Mouse (Mus musculus): ENCODE measurements at regions not wholly inside any gene's neighbourhood (a gene's known extent, or its start where the extent isn't known, plus 50 kb on each side); places are given as distances from the start of the nearest gene placed in this dataset.

DNA sequence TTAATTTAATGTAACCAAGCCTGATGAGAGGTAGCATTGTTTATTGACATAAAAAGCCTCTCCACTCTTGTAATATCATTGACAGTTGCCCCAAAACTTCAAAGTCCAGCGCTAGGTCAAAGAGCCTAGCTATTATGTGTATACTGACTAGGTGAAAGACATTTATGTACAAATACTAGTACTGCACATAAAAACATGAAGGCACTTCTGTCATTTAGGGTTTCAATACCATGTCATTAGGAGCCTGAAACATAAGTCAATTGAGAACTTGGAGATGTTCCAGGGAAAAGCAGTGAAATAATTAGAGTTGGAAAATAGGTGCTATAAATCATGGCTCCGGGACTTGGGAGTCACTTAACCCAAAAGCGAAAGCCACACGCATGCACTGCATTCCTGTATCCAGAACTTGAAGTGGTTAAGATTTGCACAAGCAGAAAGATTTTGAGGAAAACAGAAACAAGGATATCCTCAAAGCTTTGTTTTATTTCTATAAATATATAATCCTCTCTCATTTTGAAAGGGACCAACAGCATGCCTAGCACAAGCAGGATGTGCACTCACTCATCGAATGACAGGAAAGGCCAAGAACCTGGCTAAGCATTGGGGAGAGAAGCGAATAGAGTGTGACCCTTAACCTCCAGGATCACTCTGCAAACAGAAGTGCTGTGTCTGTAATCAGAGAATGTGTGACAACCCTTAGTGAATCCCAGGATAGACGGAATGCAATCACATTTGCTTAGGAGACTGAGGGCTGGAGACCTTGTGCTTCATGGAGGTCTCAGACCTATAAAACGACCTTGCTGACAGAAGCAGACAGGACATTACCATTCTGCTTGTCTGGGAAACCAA is 176.3 kb upstream of the Crim1 start:
- WGBS: 51% methylated on average over 8 of the region's 8 CpGs
- H3K36me3 ChIP-seq: no peaks in the 10 kb centered on the region

DNA sequence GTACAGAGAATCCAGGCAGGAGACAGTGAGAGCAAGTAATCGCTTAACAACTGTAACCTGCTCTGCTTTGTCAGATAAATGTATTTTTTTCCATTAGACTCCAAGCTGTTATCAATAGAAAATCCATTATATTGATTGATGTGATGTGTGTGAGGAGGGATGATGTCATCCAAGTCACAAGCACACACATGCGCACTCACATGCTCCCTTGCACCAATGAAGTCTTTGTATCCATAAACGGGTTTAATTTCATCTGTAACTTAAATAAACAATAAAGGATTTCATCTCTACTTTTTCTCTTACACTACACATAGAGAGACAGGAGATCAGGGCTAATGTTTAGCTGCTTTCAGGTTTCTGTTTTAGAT is 175.7 kb upstream of the Crim1 start:
- Histone ChIP-seq H3K9me3 (replicated peaks) (no peaks in the 10 kb centered on the region), H3K4me3 (replicated peaks) (no peak overlapping the region), H3K27ac (replicated peaks) (no peak overlapping the region), H3K4me2 (replicated peaks) (no peak overlapping the region), H3K4me1 (no peaks in the 10 kb centered on the region; the same call in 1 of the 2 replicates), H3K27me3 (no peaks in the 10 kb centered on the region), H3K9ac (no peak overlapping the region), H3K36me3 (no peaks in the 10 kb centered on the region)
- ATAC-seq (ENCODE audit: insufficient number of reproducible peaks, low FRiP score, low TSS enrichment, low read depth): no peak
- 49% methylated on average over 3 of the region's 3 CpGs for WGBS

More for the DNA sequence above, 176.3 kb upstream of the Crim1 start:
- H3K4me2 ChIP-seq (replicated peaks): no peak overlapping the region
- no peak overlapping the region for H3K27ac ChIP-seq (replicated peaks)
- no peak for ATAC-seq (ENCODE audit: insufficient number of reproducible peaks, low FRiP score, low TSS enrichment, low read depth)
- H3K4me3 ChIP-seq (replicated peaks): no peak overlapping the region
- H3K9ac ChIP-seq: no peak overlapping the region
- no peaks in the 10 kb centered on the region for H3K9me3 ChIP-seq (replicated peaks)
- H3K4me1 ChIP-seq: no peaks in the 10 kb centered on the region; the same call in 1 of the 2 replicates
- H3K27me3 ChIP-seq: no peaks in the 10 kb centered on the region

DNA sequence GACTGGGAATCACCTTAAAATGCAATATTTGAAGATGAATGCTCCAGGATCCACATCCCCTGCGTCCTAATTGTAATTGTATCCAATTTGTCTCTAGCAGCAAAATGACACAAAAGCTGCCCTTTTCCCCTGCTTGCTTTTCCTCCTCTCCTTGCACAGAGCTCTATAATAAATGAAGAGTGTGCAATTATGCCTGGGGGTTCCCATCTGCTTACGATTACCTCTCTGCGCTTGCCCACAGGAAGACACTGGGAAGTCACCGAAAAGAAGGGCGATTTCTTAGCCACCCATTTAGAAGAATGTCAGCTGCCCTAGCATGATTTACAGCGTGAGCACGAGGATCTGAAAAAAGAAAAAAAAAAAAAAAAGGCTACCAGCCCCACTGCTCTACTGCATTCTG is 174.8 kb upstream of the Crim1 start:
- ATAC-seq (ENCODE audit: insufficient number of reproducible peaks, low FRiP score, low TSS enrichment, low read depth): no peak
- Histone ChIP-seq H3K9ac (no peak overlapping the region), H3K4me3 (replicated peaks) (no peak overlapping the region), H3K9me3 (replicated peaks) (no peaks in the 10 kb centered on the region), H3K36me3 (no peaks in the 10 kb centered on the region), H3K4me2 (replicated peaks) (0 out of 2 replicates have a peak overlapping the region, but pooled peaks have one; percentile 15), H3K27ac (replicated peaks) (no peak overlapping the region), H3K27me3 (no peaks in the 10 kb centered on the region), H3K4me1 (no peaks in the 10 kb centered on the region; the same call in 1 of the 2 replicates)
- WGBS: 15% methylated on average over 7 of the region's 7 CpGs

DNA sequence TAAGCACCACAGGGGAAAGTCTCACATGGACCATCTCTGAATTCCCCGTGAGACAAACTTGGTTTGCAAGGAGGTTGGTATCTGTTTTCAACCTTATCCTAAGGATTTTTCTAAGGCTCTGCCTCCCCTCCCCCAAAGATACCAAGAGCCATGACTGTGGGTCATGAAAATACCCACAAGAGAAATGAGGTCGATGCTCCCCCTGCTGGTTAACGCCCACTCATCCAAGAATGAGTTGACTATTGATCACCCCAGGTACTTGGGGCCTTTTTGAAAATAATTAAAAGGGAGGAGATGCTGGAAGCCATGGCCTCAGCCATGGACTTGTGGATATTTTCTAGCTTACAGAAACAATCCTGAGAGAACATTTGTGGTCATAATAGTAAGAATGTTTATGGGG is 164.4 kb upstream of the Crim1 start:
- H3K4me3 ChIP-seq (replicated peaks): no peak overlapping the region
- ATAC-seq (ENCODE audit: insufficient number of reproducible peaks, low FRiP score, low TSS enrichment, low read depth): no peak
- no peak overlapping the region for H3K9ac ChIP-seq
- no peak overlapping the region for H3K27ac ChIP-seq (replicated peaks)
- H3K9me3 ChIP-seq (replicated peaks): no peaks in the 10 kb centered on the region
- no peak overlapping the region for H3K4me2 ChIP-seq (replicated peaks)
- H3K36me3 ChIP-seq: no peaks in the 10 kb centered on the region
- 70% methylated on average over 3 of the region's 3 CpGs for WGBS
- no peaks in the 10 kb centered on the region for H3K27me3 ChIP-seq
- H3K4me1 ChIP-seq: no peaks in the 10 kb centered on the region

DNA sequence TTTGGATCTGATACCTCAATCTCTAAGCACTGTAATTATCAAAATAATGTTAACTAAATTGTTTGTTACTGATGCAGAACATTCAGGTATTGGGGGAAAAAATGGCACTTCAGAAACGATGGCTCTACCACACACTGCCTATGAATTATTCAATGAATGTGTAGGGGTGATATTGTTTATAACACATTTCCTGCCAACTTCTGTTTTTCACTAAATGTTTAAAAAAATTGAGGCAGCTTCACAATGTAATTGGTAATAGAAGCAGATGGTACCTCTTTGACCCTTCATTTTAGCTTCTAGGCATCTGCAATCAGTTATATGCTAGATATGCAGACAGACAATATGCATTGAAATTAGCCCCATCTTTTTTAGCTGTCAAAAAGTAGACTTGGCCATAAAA is 159.7 kb upstream of the Crim1 start:
- H3K4me2 ChIP-seq (replicated peaks): no peak overlapping the region
- no peak overlapping the region for H3K27ac ChIP-seq (replicated peaks)
- 67% methylated on average over 1 of the region's 1 CpGs for WGBS
- no peak for ATAC-seq (ENCODE audit: insufficient number of reproducible peaks, low FRiP score, low TSS enrichment, low read depth)
- no peaks in the 10 kb centered on the region for H3K4me1 ChIP-seq
- H3K4me3 ChIP-seq (replicated peaks): no peak overlapping the region
- no peak overlapping the region for H3K9ac ChIP-seq
- H3K9me3 ChIP-seq (replicated peaks): no peaks in the 10 kb centered on the region
- H3K27me3 ChIP-seq: no peaks in the 10 kb centered on the region
- H3K36me3 ChIP-seq: no peaks in the 10 kb centered on the region

DNA sequence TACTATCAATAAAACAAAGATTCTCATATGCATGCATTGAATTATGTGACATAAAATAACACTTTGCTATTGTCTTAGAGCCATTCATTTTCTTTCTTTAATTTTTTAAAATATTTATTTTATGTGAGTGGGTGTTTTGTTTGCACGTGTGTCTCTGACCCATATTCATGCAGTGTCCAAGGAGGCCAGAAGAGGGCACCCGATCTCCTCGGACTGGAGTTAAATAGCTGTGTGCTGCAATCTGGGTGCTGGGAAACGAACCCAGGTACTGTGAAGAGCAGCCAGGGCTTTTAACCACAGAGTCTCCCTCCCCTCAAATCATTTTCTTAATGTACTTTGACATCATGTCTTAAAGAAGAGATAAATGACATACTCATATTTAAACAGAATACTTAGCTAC is 158.8 kb upstream of the Crim1 start:
- no peak overlapping the region for H3K4me2 ChIP-seq (replicated peaks)
- H3K27ac ChIP-seq (replicated peaks): no peak overlapping the region
- no peaks in the 10 kb centered on the region for H3K4me1 ChIP-seq
- H3K36me3 ChIP-seq: no peaks in the 10 kb centered on the region
- no peak overlapping the region for H3K4me3 ChIP-seq (replicated peaks)
- WGBS: 79% methylated on average over 4 of the region's 4 CpGs
- H3K27me3 ChIP-seq: no peaks in the 10 kb centered on the region
- ATAC-seq (ENCODE audit: insufficient number of reproducible peaks, low FRiP score, low TSS enrichment, low read depth): no peak
- H3K9ac ChIP-seq: no peak overlapping the region
- no peaks in the 10 kb centered on the region for H3K9me3 ChIP-seq (replicated peaks)

DNA sequence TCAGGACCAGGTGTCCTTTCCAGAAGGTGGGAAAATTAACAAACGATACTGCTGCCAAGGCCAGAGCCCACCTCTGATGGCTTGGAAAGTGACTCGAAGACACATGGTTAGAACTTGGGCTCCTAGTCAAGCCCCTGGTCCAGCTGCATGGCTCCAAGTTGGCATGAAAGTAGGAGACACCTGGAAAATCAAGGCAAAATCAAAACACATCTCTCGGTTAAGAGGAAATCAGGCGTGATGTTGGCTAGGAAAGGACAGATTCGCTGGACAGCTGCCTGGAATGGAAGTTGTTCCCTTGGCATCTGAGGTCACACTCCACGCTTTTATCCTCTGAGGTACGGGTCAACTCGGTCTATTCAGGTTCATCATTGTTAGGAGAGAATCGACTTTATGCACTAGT is 150.3 kb upstream of the Crim1 start:
- ATAC-seq (ENCODE audit: insufficient number of reproducible peaks, low FRiP score, low TSS enrichment, low read depth): no peak
- no peak overlapping the region for H3K9ac ChIP-seq
- H3K4me1 ChIP-seq: no peaks in the 10 kb centered on the region
- H3K27me3 ChIP-seq: no peaks in the 10 kb centered on the region
- no peaks in the 10 kb centered on the region for H3K36me3 ChIP-seq
- no peaks in the 10 kb centered on the region for H3K9me3 ChIP-seq (replicated peaks)
- H3K4me2 ChIP-seq (replicated peaks): no peak overlapping the region
- no peak overlapping the region for H3K4me3 ChIP-seq (replicated peaks)
- H3K27ac ChIP-seq (replicated peaks): no peak overlapping the region
- WGBS: 81% methylated on average over 9 of the region's 9 CpGs

DNA sequence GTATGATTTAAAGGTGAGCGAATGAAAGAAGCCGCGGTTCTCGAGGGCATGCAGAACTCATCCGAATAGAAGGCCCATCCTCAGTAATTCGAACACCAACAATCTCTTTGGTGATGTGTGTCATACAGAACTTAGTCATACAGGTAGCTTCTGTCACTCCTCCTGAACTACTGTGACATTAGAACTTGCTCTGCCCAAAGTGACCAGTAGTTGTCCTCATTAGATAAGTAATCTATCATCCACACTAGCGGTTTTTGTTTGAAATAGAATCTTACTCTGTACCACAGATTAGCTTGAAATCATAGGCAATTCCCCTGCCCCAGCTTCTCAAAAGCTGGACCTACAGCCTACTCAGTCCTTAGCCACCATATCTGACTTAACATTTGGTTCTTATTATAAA is 149.8 kb upstream of the Crim1 start:
- Histone ChIP-seq H3K4me1 (no peaks in the 10 kb centered on the region), H3K4me3 (replicated peaks) (no peak overlapping the region), H3K27ac (replicated peaks) (no peak overlapping the region), H3K36me3 (no peaks in the 10 kb centered on the region), H3K27me3 (no peaks in the 10 kb centered on the region), H3K9ac (no peak overlapping the region), H3K4me2 (replicated peaks) (no peak overlapping the region), H3K9me3 (replicated peaks) (no peaks in the 10 kb centered on the region)
- ATAC-seq (ENCODE audit: insufficient number of reproducible peaks, low FRiP score, low TSS enrichment, low read depth): no peak
- WGBS: 86% methylated on average over 7 of the region's 7 CpGs

DNA sequence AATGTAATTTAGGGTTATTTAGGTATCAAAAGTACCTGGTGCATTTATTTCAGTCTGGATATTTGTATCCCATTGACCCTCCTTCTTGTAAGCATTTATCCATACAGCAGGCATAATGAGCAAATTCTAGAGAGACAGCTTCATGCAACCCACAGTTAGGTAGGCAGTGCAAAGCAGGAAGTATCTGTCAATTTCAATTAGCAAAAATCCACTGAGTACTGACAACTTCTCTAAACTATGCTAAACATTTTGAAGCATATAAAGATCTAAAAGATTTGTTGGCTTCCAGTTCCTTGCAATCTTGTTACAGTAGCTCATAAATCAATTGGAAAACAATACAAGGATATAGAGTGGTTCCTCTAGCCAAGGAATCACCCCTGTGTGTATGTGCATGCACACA is 124.2 kb upstream of the Crim1 start:
- Histone ChIP-seq H3K27me3 (no peaks in the 10 kb centered on the region), H3K4me3 (replicated peaks) (no peak overlapping the region), H3K4me1 (no peaks in the 10 kb centered on the region), H3K27ac (replicated peaks) (no peak overlapping the region), H3K36me3 (no peaks in the 10 kb centered on the region), H3K9ac (no peak overlapping the region), H3K9me3 (replicated peaks) (no peaks in the 10 kb centered on the region), H3K4me2 (replicated peaks) (no peak overlapping the region)
- no peak for ATAC-seq (ENCODE audit: insufficient number of reproducible peaks, low FRiP score, low TSS enrichment, low read depth)

DNA sequence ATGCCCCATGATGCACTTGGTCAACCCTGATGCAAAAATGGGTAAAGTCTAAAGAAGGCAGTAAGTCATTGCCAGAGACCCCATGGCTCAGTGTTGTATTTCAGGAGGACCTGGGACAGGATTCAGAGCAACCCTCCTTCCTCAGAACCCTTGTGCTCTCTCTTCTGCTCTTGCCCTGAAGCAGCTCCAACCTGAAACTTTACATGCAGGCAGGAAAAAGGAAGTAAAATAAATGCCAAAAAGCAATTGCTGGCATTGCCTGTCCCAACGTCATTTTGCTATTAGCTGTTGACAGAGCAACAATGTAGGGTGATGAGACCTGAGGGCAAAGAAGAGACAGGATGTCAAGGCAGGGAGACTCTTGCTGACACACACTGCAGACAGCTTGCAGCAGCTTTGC is 121.7 kb upstream of the Crim1 start:
- Histone ChIP-seq H3K4me1 (no peaks in the 10 kb centered on the region), H3K27me3 (no peaks in the 10 kb centered on the region), H3K4me3 (replicated peaks) (no peak overlapping the region), H3K9ac (no peak overlapping the region), H3K36me3 (no peaks in the 10 kb centered on the region), H3K4me2 (replicated peaks) (no peak overlapping the region), H3K27ac (replicated peaks) (no peak overlapping the region), H3K9me3 (replicated peaks) (no peaks in the 10 kb centered on the region)
- WGBS: 6% methylated on average over 1 of the region's 1 CpGs
- no peak for ATAC-seq (ENCODE audit: insufficient number of reproducible peaks, low FRiP score, low TSS enrichment, low read depth)

DNA sequence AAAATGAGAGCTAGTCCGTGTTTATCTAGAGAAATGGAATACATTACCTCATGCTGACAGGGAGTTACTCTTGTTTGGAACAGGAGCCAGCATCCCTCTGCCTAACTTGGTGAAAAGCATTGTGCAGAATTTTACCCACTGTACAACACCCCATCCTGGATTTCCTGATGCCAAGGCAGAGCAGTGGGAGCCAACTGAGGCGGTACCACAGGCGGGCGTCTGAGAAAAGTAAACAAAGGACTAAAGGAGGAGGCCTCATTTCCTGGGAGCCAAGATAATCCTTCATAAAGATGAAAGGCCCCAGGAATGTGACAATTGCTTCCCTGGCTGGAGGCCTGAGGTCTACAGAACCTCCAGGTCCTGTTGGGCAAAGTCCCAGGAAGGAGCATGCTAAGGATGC is 115.6 kb upstream of the Crim1 start:
- no peak overlapping the region for H3K27ac ChIP-seq (replicated peaks)
- H3K4me3 ChIP-seq (replicated peaks): no peak overlapping the region
- H3K4me1 ChIP-seq: no peaks in the 10 kb centered on the region
- H3K36me3 ChIP-seq: no peaks in the 10 kb centered on the region
- H3K27me3 ChIP-seq: no peaks in the 10 kb centered on the region
- no peaks in the 10 kb centered on the region for H3K9me3 ChIP-seq (replicated peaks)
- H3K9ac ChIP-seq: no peak overlapping the region
- WGBS: 39% methylated on average over 4 of the region's 4 CpGs
- no peak overlapping the region for H3K4me2 ChIP-seq (replicated peaks)
- no peak for ATAC-seq (ENCODE audit: insufficient number of reproducible peaks, low FRiP score, low TSS enrichment, low read depth)

DNA sequence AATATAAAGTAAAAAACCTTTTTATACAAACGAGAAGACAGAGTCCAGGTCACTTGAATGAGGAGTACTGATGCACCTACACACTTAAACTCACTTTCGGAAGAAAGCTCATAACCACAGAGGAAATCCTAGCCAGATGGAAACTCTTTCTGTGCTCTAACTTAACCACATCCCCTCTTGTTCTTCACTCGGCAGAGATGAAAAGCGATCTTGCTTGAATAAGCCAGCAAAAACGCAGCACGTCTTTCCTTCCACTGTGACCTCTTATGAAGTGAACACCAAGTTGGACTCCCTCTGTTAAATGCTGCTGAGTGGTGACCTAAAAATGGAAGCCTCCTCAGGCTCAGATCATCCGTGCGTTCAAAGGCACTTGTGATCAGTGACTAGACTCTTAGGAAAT is 113.1 kb upstream of the Crim1 start:
- Histone ChIP-seq H3K9ac (no peak overlapping the region), H3K27ac (replicated peaks) (no peak overlapping the region), H3K4me1 (no peaks in the 10 kb centered on the region), H3K36me3 (no peaks in the 10 kb centered on the region), H3K9me3 (replicated peaks) (no peaks in the 10 kb centered on the region), H3K4me3 (replicated peaks) (no peak overlapping the region), H3K4me2 (replicated peaks) (no peak overlapping the region), H3K27me3 (no peaks in the 10 kb centered on the region)
- ATAC-seq (ENCODE audit: insufficient number of reproducible peaks, low FRiP score, low TSS enrichment, low read depth): no peak
- 48% methylated on average over 8 of the region's 8 CpGs for WGBS

Data from embryonic facial prominence, embryonic 15.5 days (tissue).